Mouse (Mus musculus) mouse trophoblast stem cell (cell line): ENCODE results near the gene Slc35f5.
"Not testable (repeated sequence)": the region's sequence is repeated elsewhere in the genome, so short reads cannot be mapped to it uniquely, and the experiment has no call there.

Experiments used
- in situ Hi-C, 2 experiments: fragments of 300-500 bp; cut with MseI, MboI; formaldehyde crosslinking; loops; 2 replicates in 1 of 2; 3 replicates in 1 of 2; pipeline ENCODE4 v1.15.1; 2025

The Slc35f5 gene

DNA sequence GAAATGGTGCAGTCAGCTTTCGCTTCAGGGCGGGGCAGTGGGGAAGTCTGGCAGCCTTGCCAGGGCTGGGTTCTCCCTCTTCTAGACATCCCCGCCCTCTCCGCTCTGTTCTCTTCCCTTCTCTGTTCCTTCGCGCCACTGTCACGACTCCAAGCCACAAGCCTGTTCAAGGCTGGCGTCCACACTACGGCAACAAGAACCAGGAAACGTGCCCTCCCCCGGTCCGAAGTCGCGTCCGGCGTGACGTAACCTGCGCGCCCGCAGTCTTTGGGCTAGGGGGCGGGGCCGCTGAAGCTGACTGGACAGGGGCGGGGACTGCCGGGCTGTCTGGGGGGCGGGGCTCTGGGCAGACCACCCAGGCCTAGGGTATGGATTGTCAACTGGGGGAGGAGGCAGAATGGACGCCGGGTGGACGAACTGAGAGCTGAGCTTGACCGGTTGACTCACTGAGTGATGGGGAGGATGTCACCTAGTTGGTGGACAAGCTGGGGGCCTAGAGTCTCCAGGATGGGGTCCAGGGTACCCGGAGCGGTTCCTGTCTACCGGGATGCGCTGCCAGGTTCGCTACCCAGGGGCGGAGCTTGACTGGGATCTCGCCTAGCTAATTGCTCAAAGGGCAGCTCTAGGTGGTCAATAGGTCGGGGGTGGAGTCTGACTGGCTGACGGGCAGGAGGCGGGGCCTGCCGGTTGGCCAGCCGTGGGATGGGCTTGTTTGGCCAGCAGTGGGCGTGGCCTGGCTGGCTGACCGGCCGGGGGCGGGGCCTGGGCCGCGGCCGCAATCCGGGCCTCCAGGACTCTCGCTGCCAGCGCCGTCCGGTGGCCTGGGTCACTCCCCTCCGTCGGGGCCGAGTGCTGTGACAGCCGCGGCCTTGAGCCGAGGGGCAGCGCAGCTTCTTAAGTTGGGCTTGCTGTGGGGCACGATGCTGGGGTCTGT lies at the start of gene Slc35f5:
TSS of gene Slc35f5 (plus strand) at position 337 of the 934 bp plus-strand sequence.
- in situ Hi-C loops = no loop called here

DNA sequence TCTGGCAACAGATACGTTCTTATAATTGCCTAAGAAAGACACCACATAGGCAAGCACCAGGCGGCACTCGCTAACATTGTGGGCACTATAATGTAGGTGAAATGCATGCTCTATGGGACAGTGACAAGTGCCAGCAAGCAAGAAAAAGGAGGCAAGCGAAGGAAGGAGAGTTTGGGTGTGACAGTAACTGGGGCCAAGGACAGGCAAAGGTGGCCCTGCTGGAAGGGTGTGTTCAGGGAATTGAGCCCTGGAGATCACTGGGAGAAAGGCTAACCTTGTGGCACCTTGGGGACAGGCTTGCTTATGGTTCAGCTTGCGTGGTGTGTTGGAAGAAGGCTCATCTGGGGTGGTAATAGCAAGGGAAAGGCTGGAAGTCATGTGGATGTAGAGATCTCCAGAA lies 45.7 kb upstream of the Slc35f5 start:
- in situ Hi-C loops = no loop called here

GRCm38 (mm10) chr1:125516910-125517659 lies 43.3 kb upstream of the Slc35f5 start:
- in situ Hi-C loops = no loop called here

- in situ Hi-C loops = no loop called here
Observed at GRCm38 (mm10) chr1:125519107-125519611, 41.2 kb upstream of the Slc35f5 start.

GRCm38 (mm10) chr1:125525965-125526665 lies 34.3 kb upstream of the Slc35f5 start:
- in situ Hi-C loops = no loop called here

GRCm38 (mm10) chr1:125526666-125527004 lies 33.8 kb upstream of the Slc35f5 start:
- in situ Hi-C loops = no loop called here

- in situ Hi-C loops = no loop called here
Observed at GRCm38 (mm10) chr1:125527364-125527763, 33.0 kb upstream of the Slc35f5 start.

GRCm38 (mm10) chr1:125533180-125533912 lies 27.0 kb upstream of the Slc35f5 start:
- in situ Hi-C loops = not testable (repeated sequence)

DNA sequence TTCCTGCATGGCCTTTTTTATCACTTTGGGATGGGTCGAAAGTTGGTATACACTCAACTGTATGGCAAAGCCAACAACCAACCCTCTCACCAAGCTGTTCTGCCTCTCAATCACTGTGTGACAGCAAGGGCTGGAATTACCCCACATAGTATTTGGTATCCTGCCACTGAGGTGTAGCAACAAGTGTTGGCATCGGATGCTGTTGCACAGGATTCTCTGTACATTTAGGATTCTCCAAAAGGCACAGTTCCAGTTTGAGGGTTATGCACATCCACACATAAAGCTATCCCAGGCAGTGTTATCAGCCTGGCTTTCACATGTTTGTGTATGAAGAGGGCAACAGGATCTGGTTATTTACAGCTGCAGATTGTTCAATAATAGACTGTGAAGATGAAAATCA lies 23.3 kb upstream of the Slc35f5 start:
- in situ Hi-C loops = no loop called here

DNA sequence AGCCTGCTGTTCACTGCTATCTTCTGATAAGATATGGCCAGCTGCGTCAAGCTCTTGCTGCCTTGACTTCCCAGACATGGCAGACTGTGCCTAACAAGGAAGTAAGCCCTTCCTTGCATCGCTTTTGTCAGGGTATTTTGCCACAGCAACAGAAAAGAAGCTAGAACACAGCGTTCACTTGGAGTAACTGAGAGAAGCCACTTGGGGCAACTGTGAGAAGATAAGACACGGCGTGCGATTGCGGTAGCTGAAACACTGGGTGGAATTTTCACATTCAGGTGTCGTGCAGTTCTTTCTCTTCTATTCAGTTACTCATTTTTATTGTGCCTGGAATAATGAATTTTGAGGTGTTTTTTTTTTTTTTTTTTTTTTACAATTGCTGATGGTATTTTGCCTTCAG lies 22.6 kb upstream of the Slc35f5 start:
- in situ Hi-C loops = no loop called here

DNA sequence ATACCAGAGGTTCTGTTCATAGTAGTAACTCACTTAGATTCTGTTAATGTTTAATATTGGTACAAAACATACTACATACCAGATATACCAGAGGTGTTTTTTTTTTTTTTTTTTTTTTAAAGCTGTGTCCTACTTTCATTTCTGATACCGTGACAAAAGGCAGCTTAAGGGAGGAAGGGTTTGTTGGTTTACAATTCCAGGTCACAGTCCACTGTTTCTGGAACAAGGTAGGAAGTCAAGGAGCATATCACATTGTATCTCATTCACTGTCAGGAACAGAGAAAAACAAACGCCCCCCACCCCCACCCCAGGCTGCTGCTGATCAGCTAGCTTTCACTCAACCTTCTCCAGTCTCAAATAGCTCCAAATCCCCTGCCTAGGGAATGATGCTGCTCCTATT lies 21.1 kb upstream of the Slc35f5 start:
- in situ Hi-C loops = no loop called here

DNA sequence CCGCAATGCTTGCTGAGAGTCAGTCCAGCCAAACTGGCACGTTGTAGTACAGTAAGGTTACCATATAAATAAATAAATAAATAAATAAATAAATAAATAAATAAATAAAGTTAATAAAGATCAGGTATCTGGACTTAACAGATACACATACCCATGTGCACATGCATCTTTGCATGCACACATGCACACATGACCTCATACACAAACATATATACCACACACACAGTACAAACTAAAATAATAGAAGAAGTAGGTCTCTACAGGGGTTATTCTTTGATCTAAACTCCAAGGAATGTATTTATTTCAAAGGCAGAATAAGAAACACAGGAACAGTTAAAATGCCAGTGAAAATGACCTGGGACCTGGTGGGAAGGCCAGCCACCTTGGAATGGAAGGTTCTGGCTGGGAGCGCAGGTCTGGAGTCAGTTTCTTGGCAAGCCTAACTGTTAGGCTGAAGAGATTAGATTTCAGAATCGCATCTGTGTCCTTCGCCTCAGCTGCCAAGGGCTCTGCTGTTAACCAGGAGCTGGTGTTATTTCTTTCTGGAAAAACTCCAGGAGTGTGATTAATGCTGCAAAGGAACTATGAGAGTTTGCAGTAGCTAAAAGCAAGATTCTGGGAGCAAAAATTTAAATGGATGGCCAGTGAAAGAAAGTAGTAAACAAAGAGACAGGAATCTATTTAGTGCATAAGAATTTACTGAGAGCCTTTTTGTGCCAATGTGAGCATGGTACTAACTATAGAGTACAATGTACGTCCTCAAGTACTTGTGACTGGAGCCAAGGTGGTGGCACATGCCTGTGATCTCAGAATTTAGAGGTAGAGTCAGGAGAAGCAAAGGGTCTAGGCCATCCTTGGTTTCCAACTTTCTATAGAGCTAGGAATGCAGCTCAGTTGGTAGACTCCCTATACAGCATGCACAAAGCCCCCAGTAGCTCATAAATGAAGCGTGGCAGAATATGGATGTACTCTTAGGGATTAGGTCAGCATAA lies 18.1 kb upstream of the Slc35f5 start:
- in situ Hi-C loops = no loop called here

GRCm38 (mm10) chr1:125549872-125550271 lies 10.5 kb upstream of the Slc35f5 start:
- in situ Hi-C loops = no loop called here

DNA sequence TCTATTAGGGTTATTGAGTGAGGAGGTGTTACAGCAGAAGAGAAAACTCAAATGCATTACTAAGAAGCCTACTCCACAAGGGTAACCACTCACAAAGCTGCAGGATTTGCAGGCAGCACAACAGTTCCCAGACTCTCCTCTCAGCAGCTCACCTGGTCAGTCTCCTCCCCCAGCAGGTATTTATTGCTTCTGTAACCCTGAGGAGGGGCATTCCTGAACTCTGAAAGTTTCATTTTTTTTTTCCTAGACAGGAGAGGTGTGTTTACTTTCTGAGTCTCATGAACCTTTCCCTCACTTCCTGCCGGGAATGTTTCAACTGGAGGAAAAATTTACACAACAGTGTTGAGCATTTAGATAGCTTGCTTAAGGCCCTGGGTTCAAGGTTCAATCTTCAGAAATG lies 10.0 kb upstream of the Slc35f5 start:
- in situ Hi-C loops = no loop called here

DNA sequence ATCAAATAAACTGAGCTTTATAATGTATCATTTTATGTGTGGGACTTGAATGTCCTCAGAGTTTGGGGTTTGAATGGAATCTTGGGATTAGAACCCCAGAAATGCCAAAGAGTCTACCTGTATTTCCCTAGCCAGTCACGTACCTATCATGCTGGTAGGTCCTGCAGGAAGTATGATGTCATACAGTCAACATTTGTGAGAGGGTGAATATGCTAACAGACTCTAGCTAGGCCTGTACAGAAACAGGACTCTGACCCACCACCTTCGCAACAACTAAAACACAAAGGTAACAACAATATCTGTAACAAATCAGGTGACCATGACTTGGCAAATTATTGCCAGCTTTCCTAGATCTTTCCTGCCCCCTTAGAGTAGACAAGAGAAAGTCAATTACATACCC lies 8.8 kb upstream of the Slc35f5 start:
- in situ Hi-C loops = no loop called here

DNA sequence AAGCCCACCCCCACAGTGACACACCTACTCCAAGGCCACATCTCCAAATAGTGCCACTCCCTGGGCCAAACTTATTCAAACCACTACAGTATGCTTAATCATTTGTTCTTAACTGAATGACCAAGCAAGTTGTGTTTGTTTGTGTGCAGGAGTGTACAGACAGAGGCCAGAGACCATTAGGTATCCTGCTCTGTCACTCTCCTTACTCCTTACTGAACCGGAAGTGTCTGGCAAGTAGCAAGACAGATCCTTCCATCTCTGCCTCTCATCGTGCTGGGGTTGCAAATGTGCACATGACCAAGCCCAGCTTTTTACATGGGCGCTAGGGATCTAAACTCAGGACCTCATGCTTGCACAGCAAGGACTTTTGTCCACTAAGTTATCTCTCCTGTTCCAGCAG lies 1.1 kb upstream of the Slc35f5 start:
- in situ Hi-C loops = no loop called here

DNA sequence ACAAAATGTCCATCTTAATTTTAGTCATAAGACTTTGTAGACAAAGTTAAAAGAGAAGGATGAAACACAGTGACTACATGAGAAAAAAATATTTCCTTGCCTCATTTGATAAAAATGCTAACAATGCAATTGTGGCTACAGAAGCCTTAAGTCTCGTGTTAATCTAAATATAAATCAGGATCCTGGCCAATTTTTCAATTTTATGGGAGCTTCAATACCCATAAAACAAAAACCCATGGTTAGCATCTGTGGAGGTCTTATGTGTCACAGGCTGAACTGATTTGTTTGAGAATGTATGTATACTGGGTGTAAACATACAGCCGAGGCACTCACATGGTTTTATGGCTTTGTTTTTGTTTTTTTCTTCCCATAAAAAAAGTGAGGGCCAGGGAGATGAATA lies 674 bp upstream of the Slc35f5 start:
- in situ Hi-C loops = no loop called here

DNA sequence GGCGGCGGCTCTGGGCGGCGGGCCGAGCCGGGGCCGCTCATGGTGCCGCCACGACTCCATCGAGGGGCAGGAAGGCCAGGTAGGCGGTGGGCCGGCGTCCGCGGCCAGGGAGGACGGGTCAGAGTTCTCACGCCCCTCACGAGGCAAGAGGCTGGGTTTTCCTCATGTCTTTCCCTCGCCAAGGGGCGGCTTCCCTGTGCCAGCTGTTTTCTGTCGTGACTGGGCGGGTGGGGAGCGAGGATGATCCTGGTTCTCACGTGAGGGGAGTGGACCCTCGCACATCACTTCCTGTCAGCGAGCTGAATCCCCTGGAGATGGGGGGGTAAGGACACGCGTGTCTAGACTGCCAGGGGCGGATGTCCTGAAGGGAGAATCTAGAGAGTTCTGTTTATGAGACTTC lies 811 bp downstream of the Slc35f5 start:
- in situ Hi-C loops = no loop called here

- in situ Hi-C loops = no loop called here
Observed at GRCm38 (mm10) chr1:125561841-125562240, 1.4 kb downstream of the Slc35f5 start.

DNA sequence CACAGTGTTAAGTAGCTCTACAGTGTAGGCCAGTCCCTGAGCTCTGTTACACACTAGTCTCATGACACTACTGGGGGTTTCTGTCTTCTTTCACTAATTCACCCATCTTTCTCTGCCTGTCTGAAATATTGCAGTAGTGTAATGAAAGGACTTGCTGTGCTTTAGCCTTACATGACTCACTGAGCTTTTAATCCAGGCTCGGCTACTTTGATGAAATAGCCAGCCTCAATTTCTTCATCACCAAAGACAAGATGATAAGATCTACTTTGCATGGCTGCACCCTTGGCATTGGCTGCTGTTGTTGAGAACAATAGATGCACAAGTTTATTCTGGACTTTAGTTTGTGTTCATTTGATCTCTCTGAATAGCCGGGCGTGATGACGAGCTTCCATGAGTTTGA lies 7.7 kb downstream of the Slc35f5 start:
- in situ Hi-C loops = no loop called here
